Mouse (Mus musculus) layer of hippocampus, postnatal 25 days (tissue): ENCODE data around the gene Tspan11. TPM values are rescaled to one million over a fixed set of nuclear protein-coding genes. Genes with fewer than 3 reads are reported as not detected.

ENCODE experiments used
- DNase-seq, 2 experiments: peaks; one replicate each; pipeline ENCODE4 v3.0.0; 2022; ENCODE audit warnings: mixed read lengths in 2 of 2, low spot score in 1 of 2; ENCODE audit errors: extremely low spot score in 1 of 2
- total RNA-seq, 2 experiments: library from RNA; stranded (reverse); gene quantifications; 2 replicates each; pipeline ENCODE4 v1.2.3; 2021

The Tspan11 gene
- total RNA-seq, 2 experiments from 2014 or later: 2.6 TPM

DNA sequence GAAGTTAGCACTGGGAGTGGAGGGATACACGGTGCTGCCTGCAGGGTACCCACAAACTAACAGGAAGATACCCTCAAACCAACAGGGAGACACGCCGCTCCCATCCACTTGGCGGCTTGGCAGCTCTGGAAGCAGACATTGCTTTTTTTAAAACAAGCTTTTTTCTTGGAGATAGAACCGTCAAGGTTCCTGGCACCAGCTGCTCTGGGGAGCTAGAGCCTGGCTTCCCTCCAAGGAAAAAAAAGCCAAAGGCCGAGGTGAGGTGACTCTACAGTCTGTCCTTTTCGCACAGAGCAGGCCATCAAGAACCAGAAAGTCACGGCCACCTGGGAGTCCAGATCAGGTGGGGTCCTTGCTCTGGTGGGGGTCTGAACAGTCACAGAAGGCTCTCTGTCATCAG, 93.8 kb downstream of the Tspan11 start:
- no peak for DNase-seq

GRCm38 (mm10) chr6:127986357-127986756, 99.0 kb downstream of the Tspan11 start:
- no peak for DNase-seq

DNA sequence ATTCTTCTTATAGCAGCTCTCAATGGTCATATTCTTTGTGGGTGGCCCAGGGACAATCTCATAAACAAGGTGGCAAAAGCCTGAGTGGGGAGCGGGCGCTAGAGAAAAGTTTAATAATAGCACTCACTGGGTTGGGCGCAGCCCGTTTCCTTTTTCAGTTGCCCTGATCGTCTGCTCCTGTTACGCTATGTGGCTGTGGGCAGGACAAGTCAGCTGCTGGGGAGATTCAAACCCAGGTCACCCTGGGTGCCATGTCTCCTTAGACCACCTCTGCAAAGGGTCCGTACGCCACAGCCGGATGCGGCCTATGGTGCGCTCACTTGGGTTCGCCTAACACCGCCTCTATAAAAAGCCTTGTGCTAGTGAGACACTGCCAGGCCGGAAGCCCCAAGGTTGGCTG, 100.0 kb downstream of the Tspan11 start:
- DNase-seq: no peak

DNA sequence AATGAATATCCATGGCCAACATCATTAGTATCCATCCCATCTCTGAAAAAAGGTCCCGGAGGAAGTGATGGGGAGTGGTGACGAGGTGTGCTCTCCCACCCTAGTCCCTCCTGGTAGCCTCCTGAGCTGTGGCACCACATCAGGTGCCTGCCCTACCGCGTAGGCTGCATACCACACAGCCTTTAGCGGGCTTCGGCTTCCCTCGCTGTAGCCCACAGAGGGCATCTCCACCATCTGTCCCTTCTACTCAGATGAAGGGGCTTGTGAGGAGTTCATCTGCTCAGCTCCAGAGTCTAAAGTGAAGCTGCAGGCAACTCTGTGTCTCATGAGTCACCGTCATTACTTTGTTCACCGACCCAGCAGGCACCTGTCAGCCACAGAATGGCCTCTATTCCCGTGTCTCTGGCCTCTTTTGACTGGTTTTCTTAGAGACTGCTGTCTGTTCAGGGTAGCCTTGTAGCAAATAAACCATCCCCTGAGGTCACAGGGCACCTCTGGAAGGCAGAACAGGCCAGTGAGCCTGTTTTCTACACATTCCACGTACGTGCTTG, 101.6 kb downstream of the Tspan11 start:
- DNase-seq: no peak

DNA sequence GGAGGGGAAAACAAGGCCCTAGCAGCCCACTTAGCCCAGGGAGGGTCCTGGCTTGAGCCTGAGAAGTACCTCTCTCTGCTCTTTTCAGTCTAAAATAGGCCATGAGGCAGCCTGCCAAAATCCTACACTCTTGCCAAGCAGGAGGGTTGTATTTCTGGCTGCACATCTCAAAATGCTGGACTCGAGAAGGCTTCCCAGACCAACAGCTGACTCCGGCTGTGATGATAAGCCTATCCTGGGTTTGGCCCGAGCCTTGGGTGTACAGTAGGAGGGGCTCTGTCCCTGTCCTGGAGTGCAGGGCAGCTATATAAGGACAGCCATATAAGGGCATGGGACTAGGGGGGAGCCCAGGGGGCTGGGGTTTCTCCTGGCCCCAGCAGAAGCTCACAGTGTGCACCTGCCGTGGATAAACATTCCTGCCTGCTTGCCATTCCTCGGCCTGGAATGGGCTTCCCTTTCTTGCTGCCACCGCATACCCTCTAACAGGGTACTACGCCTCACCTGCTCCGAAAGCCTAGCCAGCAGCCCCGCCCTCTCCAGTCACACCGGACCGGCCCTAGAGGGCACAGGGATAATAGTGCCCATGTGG, 102.3 kb downstream of the Tspan11 start:
- peak in 1 of 2 experiments; percentile 68 for DNase-seq

GRCm38 (mm10) chr6:127991509-127992176, 104.3 kb downstream of the Tspan11 start:
- no peak for DNase-seq

DNA sequence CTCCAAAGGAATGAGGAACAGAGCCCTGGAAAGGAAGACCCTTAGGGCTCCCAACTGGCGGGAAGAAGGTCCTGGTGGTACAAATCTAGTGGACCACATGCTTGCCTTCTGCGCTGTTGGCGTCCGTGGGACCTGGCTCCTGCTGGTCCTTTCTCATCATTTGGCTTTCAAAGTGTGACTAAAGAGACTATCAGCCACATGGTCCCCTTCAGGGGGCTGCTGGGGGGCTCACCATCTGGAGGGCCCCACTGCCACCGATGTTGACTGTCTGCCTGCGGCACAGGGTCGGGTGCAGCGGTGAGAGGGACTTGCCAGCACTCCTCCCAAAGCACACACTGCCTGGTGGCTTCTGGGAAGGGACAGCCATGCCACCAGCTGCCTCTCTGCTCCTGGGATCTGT, 105.6 kb downstream of the Tspan11 start:
- DNase-seq: no peak

DNA sequence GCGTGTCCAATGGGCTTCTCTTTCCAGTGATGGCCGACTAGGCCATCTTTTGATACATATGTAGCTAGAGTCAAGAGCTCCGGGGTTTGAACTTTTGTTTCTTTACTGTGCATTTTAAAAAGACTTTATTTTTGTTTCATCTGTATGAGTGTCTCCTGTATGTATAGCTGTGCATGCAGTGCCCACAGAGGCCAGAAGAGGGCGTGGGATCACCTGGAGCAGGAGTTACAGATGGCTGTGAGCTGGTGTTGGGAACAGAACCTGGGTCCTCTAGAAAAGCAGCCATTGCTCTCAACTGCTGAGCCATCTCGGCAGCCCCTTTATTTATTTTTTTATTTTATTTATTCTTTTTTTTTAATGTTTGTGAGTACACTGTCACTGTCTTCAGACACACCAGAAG, 109.5 kb downstream of the Tspan11 start:
- no peak for DNase-seq

DNA sequence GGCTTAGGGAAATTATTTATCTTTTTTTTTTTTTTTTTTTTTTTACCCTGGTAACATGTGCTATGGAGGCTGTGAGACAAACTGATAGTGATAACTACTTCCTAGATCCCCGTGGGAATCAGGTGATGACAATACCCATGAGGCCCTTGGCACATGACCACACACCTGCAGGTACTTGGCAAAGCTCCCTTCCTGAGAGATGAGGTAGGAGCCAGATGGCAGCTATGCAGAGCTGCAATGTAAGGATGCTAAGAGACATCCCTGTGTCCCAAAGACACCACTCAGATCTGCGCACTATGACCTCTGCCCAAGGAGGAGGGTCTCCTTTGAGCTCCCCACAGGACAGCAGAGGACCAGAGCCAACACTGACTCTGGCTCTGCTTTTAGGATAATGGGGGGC, 111.7 kb downstream of the Tspan11 start:
- no peak for DNase-seq

- no peak for DNase-seq
Observed at GRCm38 (mm10) chr6:128000777-128001176, 113.4 kb downstream of the Tspan11 start.

DNA sequence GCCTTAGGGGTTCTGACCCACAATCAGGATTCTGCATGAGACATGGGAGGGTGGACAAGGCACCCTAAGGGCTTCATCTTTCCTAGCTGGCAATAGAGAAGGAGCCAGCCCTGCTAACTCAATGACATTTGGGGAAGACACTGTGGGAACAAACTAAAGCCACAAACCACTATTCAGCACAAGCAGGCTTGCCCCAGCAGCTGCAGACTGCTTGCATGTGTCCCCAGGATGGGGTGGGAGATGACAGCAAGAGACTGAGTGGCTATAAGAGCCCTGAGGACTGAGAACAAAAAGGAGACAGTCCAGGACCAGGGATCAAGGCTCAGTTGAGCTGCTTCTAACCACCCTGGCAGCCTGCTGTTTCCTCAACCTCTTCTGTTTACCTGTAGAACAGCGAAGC, 114.2 kb downstream of the Tspan11 start:
- no peak for DNase-seq

DNA sequence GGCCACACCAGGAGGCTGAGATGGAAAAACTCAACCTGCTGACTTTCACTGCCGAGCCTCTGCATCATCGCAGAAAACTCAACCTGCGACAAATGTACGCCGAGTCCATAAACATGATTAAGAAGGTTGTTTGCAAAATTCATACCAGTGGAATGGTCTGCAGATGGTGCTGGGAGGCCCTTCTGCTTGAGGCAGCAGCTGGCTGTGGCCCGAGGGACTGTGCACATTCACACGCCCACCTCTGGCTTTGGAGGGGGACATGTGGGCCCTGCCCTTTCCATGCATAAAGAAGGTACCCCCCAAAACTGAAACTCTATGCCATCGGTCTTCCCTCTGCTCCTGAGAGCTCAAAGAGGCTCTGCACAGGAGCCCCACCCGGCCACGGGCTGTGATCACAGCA, 114.7 kb downstream of the Tspan11 start:
- no peak for DNase-seq

GRCm38 (mm10) chr6:128002667-128003066, 115.3 kb downstream of the Tspan11 start:
- no peak for DNase-seq

DNA sequence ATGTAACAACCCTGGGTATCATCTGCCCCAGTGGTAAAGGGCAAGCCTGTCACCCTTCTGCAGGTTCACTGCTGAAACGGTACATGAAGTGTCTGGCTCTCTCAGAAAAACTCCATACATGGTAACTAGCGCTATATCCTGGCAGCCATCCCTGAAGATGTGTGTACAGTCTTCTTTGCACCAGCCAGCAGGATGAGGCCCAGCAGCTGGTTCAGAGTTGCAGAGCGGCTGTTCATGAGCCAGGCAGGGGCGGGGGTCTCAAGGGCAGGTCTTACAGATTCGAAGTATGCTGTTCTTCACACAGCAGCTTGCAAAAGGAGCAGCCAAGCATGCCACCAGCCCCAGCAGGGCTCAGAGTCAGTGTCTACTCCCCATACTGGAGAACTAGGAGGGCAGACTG, 116.2 kb downstream of the Tspan11 start:
- DNase-seq: no peak

Other genes with a start within 250 kb of the Tspan11 start
- gene Prmt8, start 118.1 kb upstream of the Tspan11 start, total RNA-seq: 10 to 100 TPM; 66.7 to 71.6 TPM